Mouse (Mus musculus): ENCODE data around the gene Lsm14a. TPM values are rescaled to one million over a fixed set of nuclear protein-coding genes. Genes with fewer than 3 reads are reported as not detected.
A peak's percentile ranks its signal among the peaks of the same experiment; 100 is the strongest.
"Not testable (repeated sequence)": the region's sequence is repeated elsewhere in the genome, so short reads cannot be mapped to it uniquely, and the experiment has no call there.

Gene Lsm14a
- polyA plus RNA-seq, 2 experiments: 25.4 to 44.7 TPM

DNA sequence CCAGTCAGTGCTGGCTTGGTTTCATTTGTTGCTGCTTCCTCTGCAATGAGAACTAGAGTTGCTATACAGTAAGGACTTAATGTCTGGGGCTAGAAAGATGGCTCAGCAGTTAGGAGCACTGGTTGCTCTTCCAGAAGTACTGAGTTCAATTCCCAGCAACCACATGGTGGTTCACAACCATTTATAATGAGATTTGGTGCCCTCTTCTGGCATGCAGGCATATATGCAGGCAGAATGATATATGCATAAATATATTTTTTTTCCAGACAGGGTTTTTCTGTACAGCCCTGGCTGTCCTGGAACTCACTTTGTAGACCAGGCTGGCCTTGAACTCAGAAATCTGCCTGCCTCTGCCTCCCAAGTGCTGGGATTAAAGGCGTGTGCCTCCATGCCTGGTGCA is 56.6 kb downstream of the Lsm14a start:
- H3K4me2 ChIP-seq (ENCODE audit: low read depth); H3K36me3 ChIP-seq (replicated peaks; ENCODE audit: control insufficient read depth, insufficient read depth, low read depth); DNase-seq (ENCODE audit: low read depth in 3 of 3, low spot score in 3 of 3); H3K4me1 ChIP-seq (replicated peaks; ENCODE audit: control insufficient read depth in 2 of 2, insufficient read depth in 2 of 2, low read length in 1 of 2); H3K9me3 ChIP-seq (ENCODE audit: control insufficient read depth, low read length); ATAC-seq (ENCODE audit: insufficient read depth); H3K9ac ChIP-seq (replicated peaks); H3K27ac ChIP-seq; H3K27me3 ChIP-seq (ENCODE audit: control insufficient read depth, insufficient read depth, low read length); H3K4me3 ChIP-seq (ENCODE audit: insufficient read depth in 1 of 2, low read depth in 2 of 2, low read length in 2 of 2): not testable (repeated sequence)
- 67% methylated on average over 1 of the region's 1 CpGs for WGBS (ENCODE audit: insufficient replicate concordance)
- peak; percentile 45 for TF ChIP-seq CTCF (IDR thresholded peaks at IDR 0.05; ENCODE audit: low read depth)

DNA sequence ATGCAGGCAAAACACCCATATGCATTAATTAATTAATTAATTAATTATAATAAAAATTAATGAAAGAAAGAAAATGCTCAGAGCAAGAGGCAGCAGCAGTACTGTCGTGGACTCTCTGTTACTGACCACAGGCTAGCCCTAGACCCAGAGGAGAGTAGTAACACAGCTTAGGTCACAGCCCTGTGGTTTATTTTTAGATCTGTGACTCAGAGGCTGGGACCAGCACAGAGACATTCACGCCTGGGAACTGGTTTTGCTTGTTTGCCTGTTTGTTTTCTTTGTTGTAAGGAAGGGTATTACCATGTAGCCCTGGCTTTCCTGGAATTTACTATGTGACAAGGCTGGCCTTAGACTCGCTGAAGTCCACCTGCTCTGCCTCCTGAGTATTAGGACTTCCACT is 65.6 kb downstream of the Lsm14a start:
- no peaks in the 10 kb centered on the region for H3K9me3 ChIP-seq (ENCODE audit: control insufficient read depth, low read length)
- no peaks in the 10 kb centered on the region for H3K27me3 ChIP-seq (ENCODE audit: control insufficient read depth, insufficient read depth, low read length)
- H3K9ac ChIP-seq (replicated peaks): no peak overlapping the region
- DNase-seq (ENCODE audit: low read depth in 3 of 3, low spot score in 3 of 3) (no peak), ATAC-seq (ENCODE audit: insufficient read depth) (no peak)
- no peak overlapping the region for H3K27ac ChIP-seq
- no peak overlapping the region for H3K4me2 ChIP-seq (ENCODE audit: low read depth)
- TF ChIP-seq EP300 (IDR thresholded peaks at IDR 0.05; ENCODE audit: low read depth) (no peak), CTCF (IDR thresholded peaks at IDR 0.05; ENCODE audit: low read depth) (no peak)
- 0 out of 4 replicates have a peak, but pooled peaks cover 0 to 2% of the 10 kb centered on the region in 2 experiments for H3K4me1 ChIP-seq (replicated peaks; ENCODE audit: control insufficient read depth in 2 of 2, insufficient read depth in 2 of 2, low read length in 1 of 2)
- no peak overlapping the region for H3K4me3 ChIP-seq (ENCODE audit: insufficient read depth in 1 of 2, low read depth in 2 of 2, low read length in 2 of 2)
- 22% methylated on average over 3 of the region's 3 CpGs for WGBS (ENCODE audit: insufficient replicate concordance)
- H3K36me3 ChIP-seq (replicated peaks; ENCODE audit: control insufficient read depth, insufficient read depth, low read depth): no peaks in the 10 kb centered on the region

DNA sequence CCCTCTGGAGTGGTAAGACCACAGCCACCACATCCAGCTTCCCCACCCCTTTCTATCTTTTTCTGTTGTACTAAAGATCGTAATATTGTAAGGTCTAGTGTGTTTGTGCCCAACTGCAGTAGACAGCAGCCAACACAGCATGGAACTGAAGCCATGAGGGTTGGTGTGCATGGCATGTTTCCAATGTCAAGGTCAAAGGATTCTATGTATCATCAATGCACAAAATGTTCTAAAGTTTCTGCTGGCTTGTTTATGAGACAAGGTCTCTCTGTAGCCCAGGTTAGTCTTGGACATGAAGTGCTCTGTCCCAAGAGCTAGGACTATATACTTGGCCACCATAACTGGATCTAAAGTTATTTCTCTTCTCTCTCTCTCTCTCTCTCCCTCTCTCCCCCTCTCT is 68.3 kb downstream of the Lsm14a start:
- H3K4me3 ChIP-seq (ENCODE audit: insufficient read depth in 1 of 2, low read depth in 2 of 2, low read length in 2 of 2): no peak overlapping the region
- no peak overlapping the region for H3K4me2 ChIP-seq (ENCODE audit: low read depth)
- DNase-seq (ENCODE audit: low read depth in 3 of 3, low spot score in 3 of 3) (no peak), ATAC-seq (ENCODE audit: insufficient read depth) (no peak)
- TF ChIP-seq CTCF (IDR thresholded peaks at IDR 0.05; ENCODE audit: low read depth) (no peak), EP300 (IDR thresholded peaks at IDR 0.05; ENCODE audit: low read depth) (no peak)
- H3K4me1 ChIP-seq (replicated peaks; ENCODE audit: control insufficient read depth in 2 of 2, insufficient read depth in 2 of 2, low read length in 1 of 2): no peaks in the 10 kb centered on the region
- H3K27ac ChIP-seq: no peak overlapping the region
- no peaks in the 10 kb centered on the region for H3K36me3 ChIP-seq (replicated peaks; ENCODE audit: control insufficient read depth, insufficient read depth, low read depth)
- no peaks in the 10 kb centered on the region for H3K9me3 ChIP-seq (ENCODE audit: control insufficient read depth, low read length)
- H3K27me3 ChIP-seq (ENCODE audit: control insufficient read depth, insufficient read depth, low read length): no peaks in the 10 kb centered on the region
- 57% methylated on average over 1 of the region's 1 CpGs for WGBS (ENCODE audit: insufficient replicate concordance)
- H3K9ac ChIP-seq (replicated peaks): no peak overlapping the region

DNA sequence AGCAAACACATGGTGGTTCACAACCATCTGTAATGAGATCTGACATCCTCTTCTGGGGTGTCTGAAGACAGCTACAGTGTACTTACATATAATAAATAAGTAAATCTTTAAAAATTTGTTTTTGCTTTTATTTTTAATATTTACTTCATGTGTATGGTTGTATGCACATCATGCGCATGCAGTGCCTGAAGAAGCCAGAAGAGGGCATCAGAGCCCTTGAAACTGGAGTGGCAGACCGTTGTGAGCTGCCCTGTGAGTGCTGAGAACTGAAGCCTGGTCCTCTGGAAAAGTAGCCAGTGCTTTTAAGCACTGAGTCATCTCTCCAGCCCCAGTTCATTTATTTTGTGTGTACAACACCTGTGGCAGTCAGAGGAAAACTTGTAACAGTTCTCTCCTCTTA is 69.1 kb downstream of the Lsm14a start:
- Histone ChIP-seq H3K9ac (replicated peaks) (no peak overlapping the region), H3K9me3 (ENCODE audit: control insufficient read depth, low read length) (no peaks in the 10 kb centered on the region), H3K4me3 (ENCODE audit: insufficient read depth in 1 of 2, low read depth in 2 of 2, low read length in 2 of 2) (no peak overlapping the region), H3K27me3 (ENCODE audit: control insufficient read depth, insufficient read depth, low read length) (no peaks in the 10 kb centered on the region), H3K36me3 (replicated peaks; ENCODE audit: control insufficient read depth, insufficient read depth, low read depth) (no peaks in the 10 kb centered on the region), H3K27ac (no peak overlapping the region), H3K4me2 (ENCODE audit: low read depth) (no peak overlapping the region), H3K4me1 (replicated peaks; ENCODE audit: control insufficient read depth in 2 of 2, insufficient read depth in 2 of 2, low read length in 1 of 2) (no peaks in the 10 kb centered on the region)
- 78% methylated on average over 2 of the region's 2 CpGs for WGBS (ENCODE audit: insufficient replicate concordance)
- TF ChIP-seq CTCF (IDR thresholded peaks at IDR 0.05; ENCODE audit: low read depth) (peak; percentile 47), EP300 (IDR thresholded peaks at IDR 0.05; ENCODE audit: low read depth) (no peak)
- ATAC-seq (ENCODE audit: insufficient read depth) (no peak), DNase-seq (ENCODE audit: low read depth in 3 of 3, low spot score in 3 of 3) (no peak)

DNA sequence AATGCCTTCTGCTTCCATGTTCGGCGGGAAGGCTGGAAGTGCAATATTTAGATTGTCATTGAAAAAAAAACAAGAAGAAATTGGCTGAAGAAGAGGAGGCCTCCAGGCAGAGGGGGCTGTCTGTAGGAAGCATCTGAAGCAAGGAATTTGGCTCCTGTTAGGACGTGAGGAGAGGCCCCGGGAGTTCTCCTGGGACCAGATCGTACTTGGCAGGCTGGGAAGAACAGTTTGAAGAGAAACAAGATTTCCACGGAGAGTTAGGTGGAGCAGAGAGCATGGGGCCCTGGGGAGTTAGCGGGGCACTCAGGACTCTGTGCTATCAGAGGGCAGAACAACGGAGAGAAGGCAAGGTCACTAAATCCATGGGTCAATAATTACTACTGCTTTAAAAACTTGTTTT is 69.8 kb downstream of the Lsm14a start:
- Histone ChIP-seq H3K9me3 (ENCODE audit: control insufficient read depth, low read length) (no peaks in the 10 kb centered on the region), H3K36me3 (replicated peaks; ENCODE audit: control insufficient read depth, insufficient read depth, low read depth) (no peaks in the 10 kb centered on the region), H3K4me2 (ENCODE audit: low read depth) (no peak overlapping the region), H3K27ac (no peak overlapping the region), H3K9ac (replicated peaks) (no peak overlapping the region), H3K4me1 (replicated peaks; ENCODE audit: control insufficient read depth in 2 of 2, insufficient read depth in 2 of 2, low read length in 1 of 2) (no peaks in the 10 kb centered on the region), H3K27me3 (ENCODE audit: control insufficient read depth, insufficient read depth, low read length) (no peaks in the 10 kb centered on the region), H3K4me3 (ENCODE audit: insufficient read depth in 1 of 2, low read depth in 2 of 2, low read length in 2 of 2) (no peak overlapping the region)
- TF ChIP-seq CTCF (IDR thresholded peaks at IDR 0.05; ENCODE audit: low read depth) (no peak), EP300 (IDR thresholded peaks at IDR 0.05; ENCODE audit: low read depth) (no peak)
- ATAC-seq (ENCODE audit: insufficient read depth): no peak
- WGBS (ENCODE audit: insufficient replicate concordance): 67% methylated on average over 8 of the region's 8 CpGs
- DNase-seq (ENCODE audit: low read depth in 3 of 3, low spot score in 3 of 3): no peak
